Mouse (Mus musculus): Measurements from ENCODE around the gene Tmem150b. TPM values are rescaled to one million over a fixed set of nuclear protein-coding genes. Genes with fewer than 3 reads are reported as not detected.
A peak's percentile ranks its signal among the peaks of the same experiment; 100 is the strongest.

Gene Tmem150b
- total and polyA plus RNA-seq, 3 experiments, result 0.16 TPM; not detected in 2

DNA sequence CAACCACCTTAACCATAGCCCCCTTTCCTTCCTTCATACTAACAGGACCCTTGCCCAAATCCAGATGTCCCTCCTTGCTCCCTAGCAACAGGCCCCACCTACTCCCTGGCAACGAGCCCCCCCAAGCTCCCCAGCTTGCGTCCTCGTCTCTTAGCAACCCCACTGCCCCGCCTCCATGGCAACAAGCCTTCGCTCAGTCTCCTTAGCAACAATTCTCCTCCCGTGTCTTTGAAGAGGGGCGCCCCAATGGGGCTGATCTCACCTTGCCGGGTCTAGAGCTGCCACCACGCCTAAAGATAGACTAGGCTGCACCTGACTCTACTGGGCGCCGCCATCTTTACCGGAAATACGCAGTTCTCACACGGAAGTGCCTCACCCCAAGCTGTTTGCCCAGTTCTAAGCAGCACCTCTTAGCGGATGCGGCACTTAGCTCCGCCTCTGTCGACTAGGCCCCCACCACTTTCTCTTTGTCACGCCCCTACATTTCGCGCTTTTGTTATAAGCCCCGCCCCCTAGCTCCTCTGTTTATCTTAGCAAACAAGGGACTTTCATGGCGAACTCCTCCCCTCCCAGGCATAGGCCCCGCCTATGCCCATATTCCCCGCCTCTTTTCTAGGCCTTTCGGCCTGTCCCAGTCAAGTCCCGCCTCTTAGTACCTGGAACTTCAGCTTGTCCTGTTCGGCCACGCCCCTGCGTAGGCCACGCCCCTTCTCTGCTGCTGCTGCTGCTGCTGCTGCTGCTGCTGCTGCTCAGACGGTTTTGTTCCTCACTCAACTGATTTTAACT is 40.2 kb downstream of the Tmem150b start, which contains the start of gene Hspbp1:
Gene Hspbp1 (minus strand): TSS at position 437 of the 786 bp plus-strand sequence.
- H3K4me1 ChIP-seq (ENCODE audit: control insufficient read depth, insufficient read depth, low read length), result peaks cover 5% of the 10 kb centered on the region
- DNase-seq, result peak; percentile 93 to 96
- H3K79me2 ChIP-seq (replicated peaks; ENCODE audit: control insufficient read depth, insufficient read depth, low read length), result no peaks in the 10 kb centered on the region
- peak within 1 kb of the TSS; percentile 91 for H3K4me3 ChIP-seq
- H3K9ac ChIP-seq (ENCODE audit: low read depth, low read length), result peak within 1 kb of the TSS; percentile 50
- H3K36me3 ChIP-seq (ENCODE audit: control insufficient read depth, insufficient read depth, low read length), result 0 out of 2 replicates have a peak, but pooled peaks cover 2% of the 10 kb centered on the region
- H3K27me3 ChIP-seq (ENCODE audit: control insufficient read depth, insufficient read depth, low read length), result no peaks in the 10 kb centered on the region
- intact Hi-C loops (cut with DNase I), result loop anchor here (1.0 to 10.0 kb wide), 6 partner anchors 26 to 993 kb away; partner anchors contain the start of genes Mboat7, Ppp6r1, Rpl28 and Tsen34
- under 1% methylated on average over 32 of the region's 32 CpGs for WGBS
- H3K27ac ChIP-seq, result peak within 1 kb of the TSS; percentile 78
- TF ChIP-seq POLR2A (IDR thresholded peaks at IDR 0.05; ENCODE audit: insufficient read depth, low read depth, low read length), result peak; percentile 43
- peak; percentile 75 for TF ChIP-seq EP300 (IDR thresholded peaks at IDR 0.05; ENCODE audit: insufficient read depth, low read depth, low read length)
- TF ChIP-seq CTCF (IDR thresholded peaks at IDR 0.05), result 0 out of 2 replicates have a peak, but pooled peaks have one; percentile 3

GRCm38 (mm10) chr7:4684203-4684602 is 40.8 kb downstream of the Tmem150b start:
- H3K27ac ChIP-seq, result peak overlapping the region; percentile 78
- peak; percentile 11 to 25 for DNase-seq
- H3K9ac ChIP-seq (ENCODE audit: low read depth, low read length), result peak overlapping the region; percentile 50; the same call in 1 of the 2 replicates
- peak overlapping the region; percentile 91 for H3K4me3 ChIP-seq
- H3K36me3 ChIP-seq (ENCODE audit: control insufficient read depth, insufficient read depth, low read length), result 0 out of 2 replicates have a peak, but pooled peaks cover 2% of the 10 kb centered on the region
- H3K4me1 ChIP-seq (ENCODE audit: control insufficient read depth, insufficient read depth, low read length), result peaks cover 5% of the 10 kb centered on the region
- no peaks in the 10 kb centered on the region for H3K27me3 ChIP-seq (ENCODE audit: control insufficient read depth, insufficient read depth, low read length)
- intact Hi-C loops (cut with DNase I), result loop anchor here (2.0 to 10.0 kb wide), 2 partner anchors 25 to 381 kb away; partner anchors contain the start of genes Ppp6r1 and U2af2
- no peaks in the 10 kb centered on the region for H3K79me2 ChIP-seq (replicated peaks; ENCODE audit: control insufficient read depth, insufficient read depth, low read length)
- WGBS, result 3% methylated on average over 13 of the region's 13 CpGs
- TF ChIP-seq EP300 (IDR thresholded peaks at IDR 0.05; ENCODE audit: insufficient read depth, low read depth, low read length), result no peak
- TF ChIP-seq POLR2A (IDR thresholded peaks at IDR 0.05; ENCODE audit: insufficient read depth, low read depth, low read length), result no peak
- TF ChIP-seq CTCF (IDR thresholded peaks at IDR 0.05), result no peak

DNA sequence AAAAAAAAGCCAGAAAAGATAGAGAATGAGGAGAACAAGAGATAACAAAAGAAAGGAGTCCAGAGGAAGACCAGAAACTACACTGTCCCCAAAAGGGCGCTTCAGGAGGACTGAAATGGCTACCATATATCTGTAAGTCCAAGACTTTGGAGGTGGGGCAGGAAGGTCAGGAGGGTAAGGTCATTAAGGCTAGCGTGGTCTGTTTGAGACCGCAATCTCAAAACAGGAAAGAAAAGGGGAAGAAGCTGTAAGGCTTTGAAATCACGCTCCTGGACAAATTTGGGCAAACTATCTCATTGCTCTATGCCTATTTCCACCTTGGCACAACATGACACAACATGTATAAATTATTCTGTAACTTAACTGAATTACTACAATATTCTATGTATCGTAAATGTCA is 41.7 kb downstream of the Tmem150b start:
- TF ChIP-seq POLR2A (IDR thresholded peaks at IDR 0.05; ENCODE audit: insufficient read depth, low read depth, low read length), result no peak
- TF ChIP-seq EP300 (IDR thresholded peaks at IDR 0.05; ENCODE audit: insufficient read depth, low read depth, low read length), result no peak
- no peak for TF ChIP-seq CTCF (IDR thresholded peaks at IDR 0.05)
- intact Hi-C loops (cut with DNase I), result loop anchor here (10.0 kb wide), 1 partner anchor 381 kb away; the partner anchor contains the start of gene U2af2
- peaks cover 5% of the 10 kb centered on the region for H3K4me1 ChIP-seq (ENCODE audit: control insufficient read depth, insufficient read depth, low read length)
- 81% methylated on average over 5 of the region's 5 CpGs for WGBS
- no peak overlapping the region for H3K27ac ChIP-seq
- no peaks in the 10 kb centered on the region for H3K79me2 ChIP-seq (replicated peaks; ENCODE audit: control insufficient read depth, insufficient read depth, low read length)
- H3K36me3 ChIP-seq (ENCODE audit: control insufficient read depth, insufficient read depth, low read length), result 0 out of 2 replicates have a peak, but pooled peaks cover 2% of the 10 kb centered on the region
- no peak for DNase-seq
- H3K9ac ChIP-seq (ENCODE audit: low read depth, low read length), result no peak overlapping the region
- no peaks in the 10 kb centered on the region for H3K27me3 ChIP-seq (ENCODE audit: control insufficient read depth, insufficient read depth, low read length)
- H3K4me3 ChIP-seq, result no peak overlapping the region

DNA sequence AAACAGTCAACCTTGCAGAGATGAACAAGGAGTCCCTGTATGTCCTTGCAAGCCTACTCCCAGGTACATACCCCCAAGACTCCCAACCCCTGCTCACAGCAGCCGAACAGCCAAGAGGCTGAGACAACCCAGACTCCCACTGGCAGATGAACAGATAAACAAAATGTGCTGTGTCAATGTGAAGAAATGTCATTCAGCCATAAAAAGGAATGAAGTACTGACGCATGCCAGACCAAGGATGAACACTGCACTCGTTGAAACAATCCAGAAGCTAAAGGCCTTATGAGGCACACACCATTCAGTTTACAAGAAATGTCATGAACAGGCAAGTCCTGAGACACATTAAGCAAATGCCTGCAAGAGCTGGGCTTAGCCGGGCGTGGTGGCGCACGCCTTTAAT is 49.8 kb downstream of the Tmem150b start:
- TF ChIP-seq EP300 (IDR thresholded peaks at IDR 0.05; ENCODE audit: insufficient read depth, low read depth, low read length), result no peak
- no peak for TF ChIP-seq CTCF (IDR thresholded peaks at IDR 0.05)
- TF ChIP-seq POLR2A (IDR thresholded peaks at IDR 0.05; ENCODE audit: insufficient read depth, low read depth, low read length), result no peak
- H3K4me3 ChIP-seq, result no peak overlapping the region
- H3K27ac ChIP-seq, result no peak overlapping the region
- H3K36me3 ChIP-seq (ENCODE audit: control insufficient read depth, insufficient read depth, low read length), result no peaks in the 10 kb centered on the region; the same call in 1 of the 2 replicates
- WGBS, result 84% methylated on average over 7 of the region's 7 CpGs
- no peaks in the 10 kb centered on the region for H3K79me2 ChIP-seq (replicated peaks; ENCODE audit: control insufficient read depth, insufficient read depth, low read length)
- no peak for DNase-seq
- intact Hi-C loops (cut with DNase I), result no loop called here
- no peaks in the 10 kb centered on the region for H3K4me1 ChIP-seq (ENCODE audit: control insufficient read depth, insufficient read depth, low read length)
- H3K9ac ChIP-seq (ENCODE audit: low read depth, low read length), result no peak overlapping the region
- H3K27me3 ChIP-seq (ENCODE audit: control insufficient read depth, insufficient read depth, low read length), result no peaks in the 10 kb centered on the region

- Histone ChIP-seq H3K4me3 (no peak overlapping the region), H3K27ac (no peak overlapping the region), H3K9ac (ENCODE audit: low read depth, low read length) (no peak overlapping the region), H3K4me1 (ENCODE audit: control insufficient read depth, insufficient read depth, low read length) (no peaks in the 10 kb centered on the region), H3K79me2 (replicated peaks; ENCODE audit: control insufficient read depth, insufficient read depth, low read length) (no peaks in the 10 kb centered on the region), H3K27me3 (ENCODE audit: control insufficient read depth, insufficient read depth, low read length) (no peaks in the 10 kb centered on the region), H3K36me3 (ENCODE audit: control insufficient read depth, insufficient read depth, low read length) (no peaks in the 10 kb centered on the region; the same call in 1 of the 2 replicates)
- TF ChIP-seq POLR2A (IDR thresholded peaks at IDR 0.05; ENCODE audit: insufficient read depth, low read depth, low read length) (no peak), CTCF (IDR thresholded peaks at IDR 0.05) (no peak), EP300 (IDR thresholded peaks at IDR 0.05; ENCODE audit: insufficient read depth, low read depth, low read length) (no peak)
- WGBS, result 86% methylated on average over 12 of the region's 12 CpGs
- intact Hi-C loops (cut with DNase I), result no loop called here
- DNase-seq, result no peak
Measured at GRCm38 (mm10) chr7:4674114-4674731, 50.8 kb downstream of the Tmem150b start.

Data from heart, adult 2 months (tissue).